Mouse (Mus musculus) megakaryocyte, embryonic 14.5 days (primary cell): Measurements from ENCODE around the gene Tnfsf11.

Experiments used
- FLI1 ChIP-seq: IDR thresholded peaks from 2 replicates; pipeline ENCODE4 v1.6.1; 2012; ENCODE audit warnings: low read length, inconsistent platforms, mixed read lengths
- GATA1 ChIP-seq: IDR thresholded peaks from 3 replicates; pipeline ENCODE4 v1.6.1; 2012; ENCODE audit warnings: mixed read lengths, low read length, inconsistent platforms, borderline replicate concordance

DNA sequence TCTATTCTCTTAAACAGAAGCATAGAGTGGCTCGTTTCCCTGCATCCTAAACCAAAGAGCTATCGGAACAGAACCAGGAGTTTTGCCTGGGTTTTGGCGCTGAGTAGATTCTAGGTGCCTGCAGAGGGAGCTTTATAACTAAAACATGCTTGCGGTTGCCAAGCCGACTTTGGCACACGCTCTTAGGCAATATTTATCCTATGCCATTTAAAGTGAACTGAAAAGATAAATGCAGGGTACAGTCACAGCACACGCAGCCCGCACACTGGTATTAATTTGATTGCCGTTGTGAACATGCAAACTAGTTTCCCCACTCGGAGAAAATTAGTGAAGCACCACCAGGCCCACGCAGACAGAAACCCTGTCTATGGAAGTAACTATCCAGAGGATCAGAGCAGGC lies 25.4 kb downstream of the Tnfsf11 start:
- TF ChIP-seq GATA1 (no peak), FLI1 (no peak)
